Mouse (Mus musculus) CH12.LX (cell line): ENCODE data around the gene Ccdc171. TPM values are rescaled to one million over a fixed set of nuclear protein-coding genes. Genes with fewer than 3 reads are reported as not detected.
A peak's percentile ranks its signal among the peaks of the same experiment; 100 is the strongest.

Experiments
- DNase-seq: peaks from one replicate; pipeline ENCODE4 v3.0.0-alpha.2; 2013; ENCODE audit errors: extremely low read depth
- H3K27ac ChIP-seq: 2 replicates; pipeline ENCODE4 v1.5.1; 2012; ENCODE audit warnings: low read depth, mild to moderate bottlenecking, control low read depth, moderate library complexity; ENCODE audit not compliant: insufficient read depth
- H3K27me3 ChIP-seq: replicated peaks from 2 replicates; pipeline ENCODE3; 2012; ENCODE audit warnings: inconsistent platforms
- H3K36me3 ChIP-seq, 2 experiments: replicated peaks in 1 of 2; 2 replicates each; pipeline versions ENCODE3 to v1.6.1; 2012; ENCODE audit warnings: inconsistent platforms in 1 of 2, low read length in 1 of 2, mild to moderate bottlenecking in 1 of 2, mixed read lengths in 1 of 2, moderate library complexity in 1 of 2; ENCODE audit not compliant: control insufficient read depth in 1 of 2, insufficient read depth in 1 of 2
- H3K4me1 ChIP-seq, 2 experiments: 2 replicates each; pipeline ENCODE4 v1.6.1; 2012; ENCODE audit warnings: inconsistent platforms in 1 of 2, moderate library complexity in 1 of 2; ENCODE audit not compliant: insufficient read depth in 2 of 2, control insufficient read depth in 1 of 2
- H3K4me2 ChIP-seq: 2 replicates; pipeline ENCODE4 v1.6.1; 2012; ENCODE audit warnings: low read depth, mild to moderate bottlenecking, control low read depth; ENCODE audit not compliant: poor library complexity, insufficient read depth, severe bottlenecking
- H3K4me3 ChIP-seq, 3 experiments: fragments of 150-350 bp in 1 of 3; sonication (generic) in 1 of 3; replicated peaks in 1 of 3; 2 replicates each; pipeline versions ENCODE3 to v1.5.1; 2011 to 2012; ENCODE audit warnings: low read depth in 2 of 3, low read length in 2 of 3, mild to moderate bottlenecking in 2 of 3, moderate library complexity in 2 of 3, control low read depth in 1 of 3, improper control_type of control experiment in 1 of 3, inconsistent platforms in 1 of 3, mixed read lengths in 1 of 3; ENCODE audit not compliant: poor library complexity in 1 of 3
- H3K79me2 ChIP-seq: replicated peaks from 2 replicates; pipeline ENCODE4 v1.6.1; 2012; ENCODE audit warnings: mild to moderate bottlenecking, moderate library complexity; ENCODE audit not compliant: control insufficient read depth, poor library complexity, insufficient read depth, severe bottlenecking; ENCODE audit errors: extremely low read depth
- H3K9ac ChIP-seq: 2 replicates; pipeline ENCODE4 v1.6.1; 2012; ENCODE audit warnings: low read depth, mild to moderate bottlenecking, control low read depth, moderate library complexity; ENCODE audit not compliant: insufficient read depth
- H3K9me3 ChIP-seq: replicated peaks from 2 replicates; pipeline ENCODE3; 2012; ENCODE audit warnings: low read length, inconsistent platforms, mixed read lengths
- CHD1 ChIP-seq: IDR thresholded peaks from 2 replicates; pipeline ENCODE4 v1.6.1; 2012; ENCODE audit warnings: low read depth, low read length, improper control_type of control experiment, inconsistent platforms
- EP300 ChIP-seq: IDR thresholded peaks from 2 replicates; pipeline ENCODE4 v1.6.1; 2011; ENCODE audit warnings: low read length, improper control_type of control experiment
- ETS1 ChIP-seq: conservative IDR thresholded peaks from 2 replicates; pipeline ENCODE4 v1.6.1; 2012; ENCODE audit warnings: low read depth, mild to moderate bottlenecking, inconsistent platforms, low read length, improper control_type of control experiment, moderate library complexity
- GABPA ChIP-seq: IDR thresholded peaks from 2 replicates; pipeline ENCODE4 v1.6.1; 2012; ENCODE audit warnings: low read depth, low read length, improper control_type of control experiment, inconsistent platforms; ENCODE audit not compliant: insufficient replicate concordance
- IRF4 ChIP-seq: IDR thresholded peaks from 2 replicates; pipeline ENCODE4 v1.6.1; 2014; ENCODE audit warnings: low read depth, mild to moderate bottlenecking, inconsistent platforms, low read length, improper control_type of control experiment
- MAX ChIP-seq: IDR thresholded peaks from 2 replicates; pipeline ENCODE4 v1.6.1; 2011; ENCODE audit warnings: low read length, improper control_type of control experiment
- MEF2A ChIP-seq: IDR thresholded peaks from 2 replicates; pipeline ENCODE4 v1.6.1; 2014; ENCODE audit warnings: low read depth, mild to moderate bottlenecking, inconsistent platforms, low read length, improper control_type of control experiment, borderline replicate concordance
- NELFE ChIP-seq: IDR thresholded peaks from 2 replicates; pipeline ENCODE4 v1.6.1; 2011; ENCODE audit warnings: low read depth, low read length, improper control_type of control experiment
- POLR2AphosphoS2 ChIP-seq: IDR thresholded peaks from 2 replicates; pipeline ENCODE4 v1.6.1; 2011; ENCODE audit warnings: low read depth, low read length, improper control_type of control experiment
- SMC3 ChIP-seq: IDR thresholded peaks from 2 replicates; pipeline ENCODE4 v1.6.1; 2011; ENCODE audit warnings: low read depth, low read length, improper control_type of control experiment
- TCF12 ChIP-seq: IDR thresholded peaks from 2 replicates; pipeline ENCODE4 v1.6.1; 2014; ENCODE audit warnings: low read depth, mild to moderate bottlenecking, inconsistent platforms, low read length, improper control_type of control experiment
- USF1 ChIP-seq: IDR thresholded peaks from 2 replicates; pipeline ENCODE4 v1.6.1; 2014; ENCODE audit warnings: low read depth, mild to moderate bottlenecking, inconsistent platforms, low read length, improper control_type of control experiment
- USF2 ChIP-seq: conservative IDR thresholded peaks from 2 replicates; pipeline ENCODE4 v1.6.1; 2011; ENCODE audit warnings: low read depth, low read length, improper control_type of control experiment
- ZNF384 ChIP-seq: IDR thresholded peaks from 2 replicates; pipeline ENCODE4 v1.6.1; 2012; ENCODE audit warnings: low read depth, low read length, improper control_type of control experiment, inconsistent platforms
- dilution Hi-C: fragments of 300-500 bp; cut with MboI; formaldehyde crosslinking; loops from 2 replicates; pipeline ENCODE4 v1.14.3; 2020; ENCODE audit warnings: low sequenced_read_pairs; ENCODE audit not compliant: extremely low pct_unique_long_range_greater_than_20kb, extremely low pct_ligation_motif_present
- in situ Hi-C: fragments of 300-500 bp; cut with MboI; formaldehyde crosslinking; loops from 3 replicates; pipeline ENCODE4 v1.14.3; 2019; ENCODE audit warnings: low sequenced_read_pairs, low pct_ligation_motif_present, low pct_unique_long_range_greater_than_20kb, mixed read lengths
- polyA plus RNA-seq: library from polyadenylated mRNA; unstranded; fragments of >175 nt; gene quantifications from 2 replicates; pipeline ENCODE4 v1.2.1, GENCODE M21; 2012; ENCODE audit warnings: low read depth; ENCODE audit not compliant: insufficient read length
- total RNA-seq, 2 experiments: library from RNA; depleted of rRNA; stranded (reverse); fragments of 300-350 nt in 1 of 2; fragments of >200 nt in 1 of 2; gene quantifications; 2 replicates each; pipeline ENCODE4 v1.2.3; 2012 to 2014

The Ccdc171 gene
- total and polyA plus RNA-seq, 3 experiments: 0.93 to 2.2 (median 1.5) TPM

DNA sequence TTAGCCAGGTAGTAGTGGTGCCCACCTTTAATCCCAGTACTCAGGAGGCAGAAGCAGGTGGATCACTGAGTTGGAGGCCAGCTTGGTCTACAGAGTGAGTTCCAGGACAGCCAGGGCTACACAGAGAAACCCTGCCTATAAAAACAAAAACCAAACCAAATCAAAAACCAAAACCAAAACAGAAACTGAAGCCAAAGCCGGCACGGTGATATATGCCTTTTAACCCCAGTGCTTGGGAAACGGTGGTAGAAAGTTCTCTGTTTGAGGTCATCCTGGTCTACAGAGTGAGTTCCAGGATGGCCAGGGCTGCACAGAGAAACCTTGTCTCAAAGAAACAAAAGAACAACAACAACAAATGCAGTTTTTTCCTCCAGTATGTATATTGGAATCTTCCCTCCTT, 13.1 kb upstream of the Ccdc171 start:
- DNase-seq: no peak
- Histone ChIP-seq H3K4me2 (peak overlapping the region; percentile 72), H3K9me3 (no peaks in the 10 kb centered on the region), H3K9ac (peak overlapping the region; percentile 57), H3K79me2 (no peaks in the 10 kb centered on the region), H3K4me1 (peaks cover 11 to 45% of the 10 kb centered on the region in 2 experiments), H3K27me3 (no peaks in the 10 kb centered on the region), H3K36me3 (no peaks in the 10 kb centered on the region), H3K4me3 (no peak overlapping the region), H3K27ac (peak overlapping the region; percentile 11; the same call in 1 of the 2 replicates)
- dilution Hi-C loops: no loop called here
- TF ChIP-seq SMC3: no peak
- TF ChIP-seq ETS1: peak; percentile 62
- no peak for TF ChIP-seq NELFE
- 0 out of 2 replicates have a peak, but pooled peaks have one; percentile 43 for TF ChIP-seq IRF4
- 0 out of 2 replicates have a peak, but pooled peaks have one; percentile 15 for TF ChIP-seq EP300
- in situ Hi-C loops: loop anchor here (25.0 kb wide), 1 partner anchor 200 kb away; the partner anchor contains the start of gene Ttc39b

DNA sequence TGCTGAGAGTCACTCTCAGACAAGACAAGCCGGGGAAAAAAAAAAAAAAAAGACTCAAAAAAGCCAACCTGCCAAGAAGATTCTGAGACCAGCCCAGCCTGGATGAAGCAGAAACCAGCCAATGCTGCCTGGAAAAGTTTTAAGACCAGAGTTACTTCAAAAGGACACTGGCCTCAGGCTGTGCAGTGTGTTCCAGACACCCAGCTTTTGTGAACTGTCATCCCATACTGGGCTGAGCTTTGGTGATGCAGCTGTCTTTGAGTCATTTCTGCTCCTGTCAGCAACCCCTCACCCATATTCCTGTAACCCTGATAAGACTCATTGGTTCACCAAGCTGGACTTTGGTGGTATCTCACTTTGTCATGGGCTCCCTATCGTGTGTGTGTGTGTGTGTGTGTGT, 12.7 kb upstream of the Ccdc171 start:
- Histone ChIP-seq H3K9ac (peak overlapping the region; percentile 57), H3K36me3 (no peaks in the 10 kb centered on the region), H3K79me2 (no peaks in the 10 kb centered on the region), H3K27ac (peak overlapping the region; percentile 14; the same call in 1 of the 2 replicates), H3K9me3 (no peaks in the 10 kb centered on the region), H3K4me2 (peak overlapping the region; percentile 72), H3K4me3 (no peak overlapping the region), H3K27me3 (no peaks in the 10 kb centered on the region), H3K4me1 (peaks cover 11 to 45% of the 10 kb centered on the region in 2 experiments)
- TF ChIP-seq POLR2AphosphoS2 (no peak), ZNF384 (0 out of 2 replicates have a peak, but pooled peaks have one; percentile 31), EP300 (0 out of 2 replicates have a peak, but pooled peaks have one; percentile 0), ETS1 (no peak)
- in situ Hi-C loops (loop anchor here (25.0 kb wide), 1 partner anchor 200 kb away; the partner anchor contains the start of gene Ttc39b), dilution Hi-C loops (no loop called here)
- no peak for DNase-seq

GRCm38 (mm10) chr4:83514183-83514582, 11.2 kb upstream of the Ccdc171 start:
- no peak for DNase-seq
- H3K4me2 ChIP-seq: peak overlapping the region; percentile 72
- H3K9me3 ChIP-seq: no peaks in the 10 kb centered on the region

More at GRCm38 (mm10) chr4:83514183-83514582, 11.2 kb upstream of the Ccdc171 start:
- dilution Hi-C loops (no loop called here), in situ Hi-C loops (loop anchor here (25.0 kb wide), 1 partner anchor 202 kb away; the partner anchor contains the start of gene Ttc39b)
- TF ChIP-seq MEF2A (no peak), USF1 (no peak), GABPA (no peak), CHD1 (no peak), USF2 (no peak), TCF12 (no peak), EP300 (no peak), MAX (no peak)
- H3K4me1 ChIP-seq: peaks cover 10 to 44% of the 10 kb centered on the region in 2 experiments
- H3K79me2 ChIP-seq: no peaks in the 10 kb centered on the region
- peak overlapping the region; percentile 24; the same call in 1 of the 2 replicates for H3K27ac ChIP-seq
- H3K27me3 ChIP-seq: no peaks in the 10 kb centered on the region
- no peak overlapping the region for H3K4me3 ChIP-seq
- no peaks in the 10 kb centered on the region for H3K36me3 ChIP-seq
- no peak overlapping the region for H3K9ac ChIP-seq
